28 mouse cellular contexts compared by ENCODE assay signal in genomic region chr3:154800454-154800853, GRCm38 (mm10).
DNase-seq lines count a peak whose midpoint lies in the region; ATAC-seq and TF ChIP-seq lines count a peak whose summit lies in the region.
"Had no signal": no experiment of that assay in that cellular context is flagged by ENCODE, and none has a peak within 500 bp of the region (broad histone marks: within the 10 kb centered on the region; RNA-seq: fewer than 3 reads in every experiment).

No protein-coding gene starts in this region.

- no peak for DNase-seq in forebrain, embryonic 14.5 days (ENCODE audit: low spot score)
- no peak for DNase-seq in hindbrain, embryonic 14.5 days (ENCODE audit: low spot score)
- no peak for DNase-seq in hindbrain, embryonic 10.5 days (ENCODE audit: low spot score)
- DNase-seq in midbrain, embryonic 14.5 days: peak; percentile 39
- no peak for DNase-seq in midbrain, embryonic 10.5 days (ENCODE audit: low spot score)
- peak; percentile 22 for DNase-seq in hindbrain, postnatal 0 days (ENCODE audit: low spot score)
- no peak for DNase-seq in lung, postnatal 4 days
- DNase-seq: cerebellum, adult 8-10 months; gastrocnemius, postnatal 25 days; heart, adult 18-20 months; heart, postnatal 36 days; liver; lung, adult 2 months; lung, postnatal 10 days; retina, postnatal 1 day; right cerebral cortex, postnatal 25 days; thymus, adult 18-20 months; thymus, postnatal 25 days had no signal

- H3K4me1 ChIP-seq in forebrain, embryonic 14.5 days (ENCODE audit: control insufficient read depth, insufficient read depth, low read length): peaks cover 13% of the 10 kb centered on the region
- 0 out of 2 replicates have a peak, but pooled peaks cover 5% of the 10 kb centered on the region for H3K4me1 ChIP-seq in forebrain, embryonic 12.5 days
- peaks cover 17% of the 10 kb centered on the region for H3K4me1 ChIP-seq in hindbrain, embryonic 14.5 days (replicated peaks; ENCODE audit: control insufficient read depth, insufficient read depth, low read length)
- no peaks in the 10 kb centered on the region for H3K4me1 ChIP-seq in hindbrain, embryonic 10.5 days (replicated peaks)
- peaks cover 6% of the 10 kb centered on the region; the same call in 1 of the 2 replicates for H3K4me1 ChIP-seq in midbrain, embryonic 14.5 days (ENCODE audit: control insufficient read depth, insufficient read depth, low read length)
- no peaks in the 10 kb centered on the region for H3K4me1 ChIP-seq in midbrain, embryonic 10.5 days
- H3K4me1 ChIP-seq in hindbrain, postnatal 0 days (ENCODE audit: insufficient read depth, low read length): 0 out of 2 replicates have a peak, but pooled peaks cover 2% of the 10 kb centered on the region
- H3K4me1 ChIP-seq: embryonic facial prominence, embryonic 10.5 days; embryonic facial prominence, embryonic 15.5 days; kidney, embryonic 15.5 days; stomach, embryonic 15.5 days had no signal

- TF ChIP-seq CTCF in hindbrain, postnatal 0 days (IDR thresholded peaks at IDR 0.05; ENCODE audit: low read depth): no peak

- H3K9me3 ChIP-seq in forebrain, embryonic 14.5 days (replicated peaks; ENCODE audit: control insufficient read depth, low read length): no peaks in the 10 kb centered on the region
- H3K9me3 ChIP-seq in forebrain, embryonic 12.5 days: no peaks in the 10 kb centered on the region
- H3K9me3 ChIP-seq in hindbrain, embryonic 14.5 days (ENCODE audit: control insufficient read depth, low read length): no peaks in the 10 kb centered on the region
- no peaks in the 10 kb centered on the region for H3K9me3 ChIP-seq in hindbrain, embryonic 10.5 days
- no peaks in the 10 kb centered on the region for H3K9me3 ChIP-seq in midbrain, embryonic 14.5 days (ENCODE audit: control insufficient read depth, low read length)
- H3K9me3 ChIP-seq in midbrain, embryonic 10.5 days (replicated peaks): no peaks in the 10 kb centered on the region
- H3K9me3 ChIP-seq in hindbrain, postnatal 0 days (ENCODE audit: low read length): no peaks in the 10 kb centered on the region
- H3K9me3 ChIP-seq: embryonic facial prominence, embryonic 10.5 days; embryonic facial prominence, embryonic 15.5 days; kidney, embryonic 15.5 days; neural tube, embryonic 12.5 days; stomach, embryonic 15.5 days had no signal

- no peaks in the 10 kb centered on the region for H3K27me3 ChIP-seq in forebrain, embryonic 14.5 days (replicated peaks; ENCODE audit: control insufficient read depth, insufficient read depth, low read length)
- H3K27me3 ChIP-seq in forebrain, embryonic 12.5 days: no peaks in the 10 kb centered on the region
- H3K27me3 ChIP-seq in hindbrain, embryonic 14.5 days (ENCODE audit: control insufficient read depth, insufficient read depth, low read length): no peaks in the 10 kb centered on the region
- H3K27me3 ChIP-seq in hindbrain, embryonic 10.5 days (ENCODE audit: insufficient read depth, poor library complexity, severe bottlenecking): no peaks in the 10 kb centered on the region
- H3K27me3 ChIP-seq in midbrain, embryonic 14.5 days (ENCODE audit: control insufficient read depth, insufficient read depth, low read length): no peaks in the 10 kb centered on the region
- no peaks in the 10 kb centered on the region for H3K27me3 ChIP-seq in midbrain, embryonic 10.5 days (ENCODE audit: low read depth, poor library complexity, severe bottlenecking)
- no peaks in the 10 kb centered on the region for H3K27me3 ChIP-seq in hindbrain, postnatal 0 days (ENCODE audit: insufficient read depth, low read length)
- H3K27me3 ChIP-seq: CH12.LX; embryonic facial prominence, embryonic 15.5 days; kidney, embryonic 15.5 days; neural tube, embryonic 12.5 days; stomach, embryonic 15.5 days had no signal

- H3K4me3 ChIP-seq in forebrain, embryonic 14.5 days (ENCODE audit: low read depth, low read length): no peak overlapping the region
- H3K4me3 ChIP-seq in forebrain, embryonic 12.5 days (replicated peaks): no peak overlapping the region
- no peak overlapping the region for H3K4me3 ChIP-seq in hindbrain, embryonic 14.5 days (replicated peaks; ENCODE audit: low read length)
- H3K4me3 ChIP-seq in hindbrain, embryonic 10.5 days: no peak overlapping the region
- no peak overlapping the region for H3K4me3 ChIP-seq in midbrain, embryonic 14.5 days (replicated peaks; ENCODE audit: low read depth, low read length)
- H3K4me3 ChIP-seq in midbrain, embryonic 10.5 days: no peak overlapping the region
- no peak overlapping the region for H3K4me3 ChIP-seq in hindbrain, postnatal 0 days (ENCODE audit: low read length)
- H3K4me3 ChIP-seq: embryonic facial prominence, embryonic 10.5 days; embryonic facial prominence, embryonic 15.5 days; kidney, embryonic 15.5 days; neural tube, embryonic 12.5 days; stomach, embryonic 15.5 days had no signal

- H3K4me2 ChIP-seq in forebrain, embryonic 14.5 days (ENCODE audit: low read length): no peak overlapping the region
- no peak overlapping the region for H3K4me2 ChIP-seq in forebrain, embryonic 12.5 days
- H3K4me2 ChIP-seq in hindbrain, embryonic 14.5 days (replicated peaks): 0 out of 2 replicates have a peak overlapping the region, but pooled peaks have one; percentile 1
- H3K4me2 ChIP-seq in midbrain, embryonic 14.5 days (ENCODE audit: low read length): no peak overlapping the region
- H3K4me2 ChIP-seq in hindbrain, postnatal 0 days (ENCODE audit: low read depth, low read length): 0 out of 2 replicates have a peak overlapping the region, but pooled peaks have one; percentile 3
- H3K4me2 ChIP-seq: embryonic facial prominence, embryonic 15.5 days; heart, embryonic 11.5 days; kidney, embryonic 15.5 days; neural tube, embryonic 12.5 days; stomach, embryonic 15.5 days had no signal

- 36% methylated on average over 8 of the region's 8 CpGs for WGBS in forebrain, embryonic 14.5 days
- WGBS in forebrain, embryonic 12.5 days: 69% methylated on average over 8 of the region's 8 CpGs
- 44% methylated on average over 8 of the region's 8 CpGs for WGBS in hindbrain, embryonic 14.5 days
- WGBS in hindbrain, embryonic 10.5 days: 85% methylated on average over 8 of the region's 8 CpGs
- WGBS in midbrain, embryonic 14.5 days: 68% methylated on average over 8 of the region's 8 CpGs
- WGBS in midbrain, embryonic 10.5 days: 88% methylated on average over 8 of the region's 8 CpGs
- 22% methylated on average over 8 of the region's 8 CpGs for WGBS in hindbrain, postnatal 0 days

- H3K27ac ChIP-seq in forebrain, embryonic 14.5 days (ENCODE audit: low read depth, low read length): no peak overlapping the region
- H3K27ac ChIP-seq in forebrain, embryonic 12.5 days: no peak overlapping the region
- peak overlapping the region; percentile 63 for H3K27ac ChIP-seq in hindbrain, embryonic 14.5 days
- H3K27ac ChIP-seq in hindbrain, embryonic 10.5 days: no peak overlapping the region
- H3K27ac ChIP-seq in midbrain, embryonic 14.5 days (replicated peaks; ENCODE audit: low read depth, low read length): 0 out of 2 replicates have a peak overlapping the region, but pooled peaks have one; percentile 5
- no peak overlapping the region for H3K27ac ChIP-seq in midbrain, embryonic 10.5 days (replicated peaks)
- H3K27ac ChIP-seq in hindbrain, postnatal 0 days: peak overlapping the region; percentile 45; the same call in 1 of the 2 replicates
- H3K27ac ChIP-seq: embryonic facial prominence, embryonic 10.5 days; embryonic facial prominence, embryonic 15.5 days; kidney, embryonic 15.5 days; liver, embryonic 14.5 days; neural tube, embryonic 12.5 days; stomach, embryonic 15.5 days had no signal

- H3K36me3 ChIP-seq in forebrain, embryonic 14.5 days (ENCODE audit: control insufficient read depth, insufficient read depth, low read length): no peaks in the 10 kb centered on the region
- no peaks in the 10 kb centered on the region for H3K36me3 ChIP-seq in forebrain, embryonic 12.5 days (replicated peaks)
- H3K36me3 ChIP-seq in hindbrain, embryonic 14.5 days (replicated peaks; ENCODE audit: control insufficient read depth, insufficient read depth): no peaks in the 10 kb centered on the region
- no peaks in the 10 kb centered on the region for H3K36me3 ChIP-seq in hindbrain, embryonic 10.5 days
- no peaks in the 10 kb centered on the region for H3K36me3 ChIP-seq in midbrain, embryonic 14.5 days (ENCODE audit: control insufficient read depth, insufficient read depth, low read length)
- H3K36me3 ChIP-seq in midbrain, embryonic 10.5 days: no peaks in the 10 kb centered on the region
- H3K36me3 ChIP-seq in hindbrain, postnatal 0 days (ENCODE audit: insufficient read depth, low read length): no peaks in the 10 kb centered on the region
- H3K36me3 ChIP-seq: embryonic facial prominence, embryonic 10.5 days; embryonic facial prominence, embryonic 15.5 days; kidney, embryonic 15.5 days; neural tube, embryonic 12.5 days; stomach, embryonic 15.5 days had no signal

- 0 out of 2 replicates have a peak, but pooled peaks have one; percentile 6 for ATAC-seq in forebrain, embryonic 14.5 days
- no peak for ATAC-seq in forebrain, embryonic 12.5 days (ENCODE audit: low FRiP score)
- no peak for ATAC-seq in hindbrain, embryonic 14.5 days (ENCODE audit: low FRiP score)
- ATAC-seq in midbrain, embryonic 14.5 days (ENCODE audit: low FRiP score, low TSS enrichment): no peak
- ATAC-seq in hindbrain, postnatal 0 days: no peak
- ATAC-seq: inflammation-experienced regulatory T-cells, adult 6 months had no signal

- no peak overlapping the region for H3K9ac ChIP-seq in forebrain, embryonic 14.5 days (ENCODE audit: low read length)
- no peak overlapping the region for H3K9ac ChIP-seq in forebrain, embryonic 12.5 days
- H3K9ac ChIP-seq in hindbrain, embryonic 14.5 days: no peak overlapping the region; the same call in 1 of the 2 replicates
- H3K9ac ChIP-seq in midbrain, embryonic 14.5 days (replicated peaks; ENCODE audit: low read length): no peak overlapping the region
- H3K9ac ChIP-seq in hindbrain, postnatal 0 days (replicated peaks; ENCODE audit: low read length): no peak overlapping the region
- H3K9ac ChIP-seq: embryonic facial prominence, embryonic 15.5 days; kidney, embryonic 15.5 days; liver, embryonic 14.5 days; neural tube, embryonic 12.5 days; stomach, embryonic 15.5 days had no signal

Comparison
In these comparisons a context has a peak if more than half of its experiments do, and no peak if none do; other contexts are left out.
1. DNase-seq: peak in midbrain, embryonic 14.5 days (single experiment) and hindbrain, postnatal 0 days (single experiment); none in forebrain, embryonic 14.5 days (single experiment), hindbrain, embryonic 14.5 days (single experiment), hindbrain, embryonic 10.5 days (single experiment), midbrain, embryonic 10.5 days (single experiment) and lung, postnatal 4 days (0 of 2).
2. H3K27ac ChIP-seq: peak in hindbrain, embryonic 14.5 days (single experiment), midbrain, embryonic 14.5 days (single experiment) and hindbrain, postnatal 0 days (single experiment); none in forebrain, embryonic 14.5 days (single experiment), forebrain, embryonic 12.5 days (single experiment), hindbrain, embryonic 10.5 days (single experiment) and midbrain, embryonic 10.5 days (single experiment).
3. H3K4me2 ChIP-seq: peak in hindbrain, embryonic 14.5 days (single experiment) and hindbrain, postnatal 0 days (single experiment); none in forebrain, embryonic 14.5 days (single experiment), forebrain, embryonic 12.5 days (single experiment) and midbrain, embryonic 14.5 days (single experiment).